Mouse (Mus musculus) forebrain, embryonic 11.5 days (tissue): ENCODE results near the gene Uchl1. TPM values are rescaled to one million over a fixed set of nuclear protein-coding genes. Genes with fewer than 3 reads are reported as not detected.

Source experiments
- ATAC-seq: fragments of 200-750 bp; cut with Nextera tagmentation; replicated peaks from 2 replicates; pipeline ENCODE4 v1.8.0; 2017; ENCODE audit warnings: moderate TSS enrichment; ENCODE audit not compliant: low FRiP score
- DNase-seq: peaks from one replicate; pipeline ENCODE4 v3.0.0-alpha.2; 2017; ENCODE audit warnings: low spot score
- H3K27ac ChIP-seq: fragments of 300-500 bp; sonication (generic); 2 replicates; pipeline ENCODE4 v1.5.1; 2014; ENCODE audit warnings: low read depth, low read length
- H3K27me3 ChIP-seq: fragments of 300-500 bp; sonication (generic); 2 replicates; pipeline ENCODE4 v1.6.1; 2014; ENCODE audit warnings: mild to moderate bottlenecking, low read length, mixed read lengths; ENCODE audit not compliant: control insufficient read depth, insufficient read depth
- H3K36me3 ChIP-seq: fragments of 300-500 bp; sonication (generic); 2 replicates; pipeline ENCODE4 v1.6.1; 2014; ENCODE audit warnings: mild to moderate bottlenecking, low read length, moderate library complexity, mixed read lengths; ENCODE audit not compliant: control insufficient read depth, insufficient read depth
- H3K4me1 ChIP-seq: fragments of 300-500 bp; sonication (generic); replicated peaks from 2 replicates; pipeline ENCODE4 v1.6.1; 2014; ENCODE audit warnings: low read length, mixed read lengths; ENCODE audit not compliant: control insufficient read depth, insufficient read depth
- H3K4me2 ChIP-seq: fragments of 300-500 bp; sonication (generic); 2 replicates; pipeline ENCODE4 v1.6.1; 2014; ENCODE audit warnings: low read depth, mild to moderate bottlenecking, low read length, moderate library complexity, mixed read lengths; ENCODE audit not compliant: severe bottlenecking
- H3K4me3 ChIP-seq: fragments of 300-500 bp; sonication (generic); 2 replicates; pipeline ENCODE4 v1.5.1; 2014; ENCODE audit warnings: low read depth, low read length
- H3K9ac ChIP-seq: fragments of 300-500 bp; sonication (generic); 2 replicates; pipeline ENCODE4 v1.6.1; 2014; ENCODE audit warnings: low read length
- H3K9me3 ChIP-seq: fragments of 300-500 bp; sonication (generic); 2 replicates; pipeline ENCODE4 v1.6.1; 2016; ENCODE audit warnings: low read length, mixed read lengths; ENCODE audit not compliant: control insufficient read depth
- WGBS: fragments of 180-500 bp; shearing (Covaris S2); extraction: QIAGEN DNeasy Blood & Tissue Kit; methylation state at CpG from one replicate; pipeline ENCODE4 v1.1.7; 2014; 5-methylcytosine and 5-hydroxymethylcytosine counted together
- polyA plus RNA-seq: library from polyadenylated mRNA; unstranded; fragments of >200 nt; fragmentation: Nextera tagmentation; extraction: Ambion mirVana; gene quantifications from 2 replicates; pipeline ENCODE4 v1.2.1, GENCODE M21; 2014

Gene Uchl1
- polyA plus RNA-seq, 1 experiment from 2014 or later, result 368 TPM

GRCm38 (mm10) chr5:66676457-66677117, 696 bp downstream of the Uchl1 start:
- peak; percentile 82 for ATAC-seq
- peak; percentile 80 for DNase-seq
- peak overlapping the region; percentile 73 for H3K4me3 ChIP-seq
- 0 out of 2 replicates have a peak overlapping the region, but pooled peaks have one; percentile 46 for H3K27ac ChIP-seq
- H3K9ac ChIP-seq, result peak overlapping the region; percentile 74
- H3K4me2 ChIP-seq, result peak overlapping the region; percentile 96
- peaks cover 8% of the 10 kb centered on the region; the same call in 1 of the 2 replicates for H3K4me1 ChIP-seq
- 1% methylated on average over 51 of the region's 51 CpGs for WGBS
- peaks cover 3% of the 10 kb centered on the region; the same call in 1 of the 2 replicates for H3K36me3 ChIP-seq
- no peaks in the 10 kb centered on the region for H3K9me3 ChIP-seq
- H3K27me3 ChIP-seq, result no peaks in the 10 kb centered on the region

DNA sequence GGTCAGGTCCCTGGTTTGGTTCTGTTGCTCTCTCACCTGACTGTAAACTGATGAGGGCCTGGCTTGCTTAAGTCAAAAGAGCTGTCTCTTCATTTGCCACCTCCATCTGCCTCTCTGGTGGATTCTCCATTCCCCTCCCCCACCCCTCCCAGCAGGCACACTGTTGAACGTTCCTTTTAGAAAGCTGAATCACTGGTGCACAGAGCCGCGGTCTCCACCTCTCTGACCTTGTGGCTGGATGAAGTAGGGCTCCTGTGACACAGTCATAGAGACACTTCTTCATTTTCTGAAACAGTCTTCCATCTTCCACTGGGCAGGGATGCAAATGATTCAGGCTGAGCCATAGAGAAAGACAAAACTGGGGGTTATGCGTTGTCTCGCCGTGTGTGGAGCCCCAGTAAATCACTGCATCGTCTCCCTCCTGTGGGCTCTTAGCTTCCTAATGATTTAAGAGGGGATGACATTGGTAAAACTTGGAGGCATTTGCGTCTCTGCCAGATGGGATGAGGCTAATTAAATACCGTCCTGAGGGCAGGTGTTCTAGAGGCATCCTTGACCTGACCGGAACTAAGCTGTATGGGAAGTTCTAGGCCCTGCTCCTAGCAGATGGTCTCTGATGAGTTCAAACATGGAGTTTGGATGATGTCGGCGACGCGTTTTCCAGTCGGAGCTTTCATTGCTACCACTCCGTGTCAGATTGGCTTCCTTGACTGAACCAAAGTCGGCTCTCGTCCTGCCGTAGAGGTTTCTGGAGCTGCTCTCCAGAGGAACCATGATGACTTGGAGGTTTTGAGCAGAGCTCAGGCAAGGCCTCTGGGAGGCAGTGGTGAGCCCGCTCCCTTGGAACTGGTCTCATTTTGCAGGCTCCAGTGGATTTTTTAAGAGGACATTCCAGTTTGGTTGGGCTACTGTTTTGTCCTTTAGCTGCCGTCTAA, 1.8 kb downstream of the Uchl1 start:
- Histone ChIP-seq H3K4me1 (peaks cover 8% of the 10 kb centered on the region; the same call in 1 of the 2 replicates), H3K27me3 (no peaks in the 10 kb centered on the region), H3K27ac (no peak overlapping the region), H3K9ac (no peak overlapping the region), H3K4me2 (peak overlapping the region; percentile 96), H3K4me3 (peak overlapping the region; percentile 73), H3K9me3 (no peaks in the 10 kb centered on the region), H3K36me3 (peaks cover 10% of the 10 kb centered on the region; the same call in 1 of the 2 replicates)
- DNase-seq (peak; percentile 57), ATAC-seq (no peak)
- WGBS, result 72% methylated on average over 21 of the region's 21 CpGs

DNA sequence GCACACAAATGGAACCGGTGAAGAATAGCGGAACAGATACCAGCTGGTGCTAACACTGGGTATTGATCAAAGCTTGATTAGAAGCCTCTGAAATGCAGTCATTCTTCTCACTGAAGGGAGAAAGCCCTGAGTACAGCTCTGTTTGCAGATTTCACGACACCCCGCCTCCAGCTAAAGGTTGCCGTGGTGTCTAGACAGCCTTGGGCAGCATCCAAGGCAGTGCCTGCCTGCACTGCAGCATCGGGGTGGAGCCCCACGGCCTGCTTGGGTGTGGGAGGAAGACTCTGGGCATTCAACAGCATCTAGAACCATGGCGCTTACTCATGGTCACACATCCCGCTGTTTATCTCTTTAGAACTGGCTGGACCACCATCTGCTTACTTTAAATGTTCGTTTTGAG, 3.3 kb downstream of the Uchl1 start:
- ATAC-seq, result no peak
- WGBS, result 70% methylated on average over 10 of the region's 10 CpGs
- H3K4me1 ChIP-seq, result peaks cover 8% of the 10 kb centered on the region; the same call in 1 of the 2 replicates
- no peak overlapping the region for H3K27ac ChIP-seq
- no peak overlapping the region for H3K9ac ChIP-seq
- peaks cover 15% of the 10 kb centered on the region; the same call in 1 of the 2 replicates for H3K36me3 ChIP-seq
- no peak for DNase-seq
- H3K27me3 ChIP-seq, result no peaks in the 10 kb centered on the region
- no peak overlapping the region for H3K4me3 ChIP-seq
- H3K9me3 ChIP-seq, result no peaks in the 10 kb centered on the region
- no peak overlapping the region for H3K4me2 ChIP-seq

DNA sequence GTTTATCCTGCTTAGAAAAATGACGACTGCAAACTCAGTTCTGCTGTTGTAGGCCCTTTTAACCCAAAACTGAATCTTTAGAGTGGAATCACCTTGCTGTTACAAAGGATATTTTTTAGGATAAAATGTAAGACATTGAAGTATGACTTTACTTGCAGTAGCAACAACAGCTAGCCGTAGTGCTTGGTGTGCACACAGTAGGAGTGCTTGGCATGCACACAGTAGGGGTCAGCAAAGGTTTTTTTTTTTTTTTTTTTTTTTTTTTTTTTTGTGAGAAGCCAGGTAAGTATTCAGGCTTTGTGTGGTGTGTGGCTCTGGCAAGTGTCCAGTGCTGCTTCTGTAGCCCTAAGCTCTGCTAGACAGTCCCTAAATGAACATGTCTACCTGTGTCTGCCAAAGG, 10.0 kb downstream of the Uchl1 start:
- WGBS, result 87% methylated on average over 2 of the region's 2 CpGs

DNA sequence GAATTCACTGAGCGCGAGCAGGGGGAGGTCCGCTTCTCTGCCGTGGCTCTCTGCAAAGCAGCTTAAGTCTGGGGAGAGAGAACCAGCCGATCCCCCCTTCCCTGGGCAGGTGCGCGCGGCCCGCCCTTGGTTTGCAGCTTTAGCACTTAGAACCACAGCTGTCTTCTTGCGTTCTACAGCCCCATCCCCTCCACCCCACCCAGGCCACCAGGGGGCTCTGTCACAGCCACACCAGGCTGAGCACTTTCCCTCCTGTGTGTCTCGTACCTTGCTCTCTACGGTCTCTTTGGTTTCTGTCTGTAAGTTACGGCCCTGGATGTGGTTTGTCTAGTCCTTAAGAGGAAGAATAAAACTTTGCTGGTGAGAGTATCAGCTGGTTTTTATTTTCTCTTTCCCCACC, 11.0 kb downstream of the Uchl1 start:
- WGBS, result 90% methylated on average over 13 of the region's 13 CpGs
- Histone ChIP-seq H3K4me3 (no peak overlapping the region), H3K4me1 (no peaks in the 10 kb centered on the region), H3K9me3 (no peaks in the 10 kb centered on the region), H3K27me3 (no peaks in the 10 kb centered on the region), H3K4me2 (no peak overlapping the region), H3K27ac (no peak overlapping the region), H3K9ac (no peak overlapping the region), H3K36me3 (peaks cover 17% of the 10 kb centered on the region)
- ATAC-seq (no peak), DNase-seq (no peak)

More for the DNA sequence above, 10.0 kb downstream of the Uchl1 start:
- no peak overlapping the region for H3K4me3 ChIP-seq
- no peaks in the 10 kb centered on the region for H3K9me3 ChIP-seq
- ATAC-seq (no peak), DNase-seq (no peak)
- H3K27me3 ChIP-seq, result no peaks in the 10 kb centered on the region
- H3K4me2 ChIP-seq, result no peak overlapping the region
- no peak overlapping the region for H3K9ac ChIP-seq
- H3K27ac ChIP-seq, result no peak overlapping the region
- no peaks in the 10 kb centered on the region for H3K4me1 ChIP-seq
- peaks cover 17% of the 10 kb centered on the region for H3K36me3 ChIP-seq

DNA sequence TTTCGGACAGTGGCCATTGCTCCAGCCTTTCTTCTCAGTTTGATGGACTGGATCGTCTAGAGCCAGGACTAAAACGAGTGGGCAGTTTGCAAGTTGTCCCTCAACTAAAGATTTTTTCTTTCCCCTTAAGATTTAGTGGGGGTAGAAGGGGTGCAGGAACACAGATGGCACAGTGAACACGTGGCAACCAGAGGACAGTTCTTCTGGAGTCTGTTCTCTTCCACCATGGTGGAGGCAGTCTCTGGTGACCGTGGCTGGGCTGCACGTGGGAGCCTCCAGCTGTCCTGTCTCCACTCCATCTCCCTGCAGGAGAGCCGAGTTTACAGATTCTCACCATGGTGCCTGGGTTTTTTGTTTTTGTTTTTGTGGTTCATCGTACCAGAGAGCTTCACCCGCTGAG, 11.8 kb downstream of the Uchl1 start:
- no peaks in the 10 kb centered on the region for H3K27me3 ChIP-seq
- H3K9ac ChIP-seq, result no peak overlapping the region
- 86% methylated on average over 9 of the region's 9 CpGs for WGBS
- no peak overlapping the region for H3K4me3 ChIP-seq
- DNase-seq (no peak), ATAC-seq (no peak)
- H3K27ac ChIP-seq, result no peak overlapping the region
- H3K4me2 ChIP-seq, result no peak overlapping the region
- H3K9me3 ChIP-seq, result no peaks in the 10 kb centered on the region
- peaks cover 10% of the 10 kb centered on the region for H3K36me3 ChIP-seq
- H3K4me1 ChIP-seq, result no peaks in the 10 kb centered on the region

- Histone ChIP-seq H3K9ac (no peak overlapping the region), H3K36me3 (peaks cover 10% of the 10 kb centered on the region), H3K9me3 (no peaks in the 10 kb centered on the region), H3K27ac (no peak overlapping the region), H3K4me3 (no peak overlapping the region), H3K27me3 (no peaks in the 10 kb centered on the region), H3K4me1 (no peaks in the 10 kb centered on the region), H3K4me2 (no peak overlapping the region)
- ATAC-seq (no peak), DNase-seq (no peak)
- 95% methylated on average over 5 of the region's 5 CpGs for WGBS
Observed at GRCm38 (mm10) chr5:66688286-66688685, 12.4 kb downstream of the Uchl1 start.

DNA sequence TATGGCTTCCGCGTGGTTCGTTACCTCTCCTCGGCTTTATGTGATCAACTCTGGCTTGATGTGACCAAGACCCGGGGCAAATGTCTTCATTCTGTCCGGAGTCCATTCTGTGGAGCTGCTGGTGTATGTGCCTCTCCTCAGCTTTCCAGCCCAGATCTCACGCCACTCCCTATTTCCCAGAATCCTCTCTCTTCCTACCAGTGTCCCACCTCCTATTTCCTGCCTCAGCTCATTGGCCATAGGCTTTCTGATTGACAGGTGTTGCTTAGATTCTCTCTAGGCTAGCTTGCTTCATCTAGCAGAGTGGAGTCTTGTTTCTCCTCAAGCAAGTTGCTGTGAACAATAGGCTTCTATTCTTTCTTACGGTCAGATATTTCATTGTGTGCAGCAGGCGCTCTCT, 13.9 kb downstream of the Uchl1 start:
- 86% methylated on average over 9 of the region's 9 CpGs for WGBS
- H3K36me3 ChIP-seq, result peaks cover 5% of the 10 kb centered on the region
- H3K4me3 ChIP-seq, result no peak overlapping the region
- H3K4me2 ChIP-seq, result no peak overlapping the region
- H3K27me3 ChIP-seq, result no peaks in the 10 kb centered on the region
- H3K9ac ChIP-seq, result no peak overlapping the region
- ATAC-seq (no peak), DNase-seq (no peak)
- no peaks in the 10 kb centered on the region for H3K9me3 ChIP-seq
- no peaks in the 10 kb centered on the region for H3K4me1 ChIP-seq
- no peak overlapping the region for H3K27ac ChIP-seq
